Mouse (Mus musculus) mature B cell (primary cell): ENCODE data around the gene Arhgap15.

Experiments used
- in situ Hi-C: fragments of 300-500 bp; cut with MboI; formaldehyde crosslinking; loops from 2 replicates; pipeline ENCODE4 v1.14.3; 2019

The Arhgap15 gene

GRCm38 (mm10) chr2:44304261-44304970, 555.8 kb downstream of the Arhgap15 start:
- in situ Hi-C loops, result no loop called here

- in situ Hi-C loops, result no loop called here
Observed at GRCm38 (mm10) chr2:44304971-44305808, 556.6 kb downstream of the Arhgap15 start.

- in situ Hi-C loops, result no loop called here
Observed at GRCm38 (mm10) chr2:44306137-44306536, 557.5 kb downstream of the Arhgap15 start.

GRCm38 (mm10) chr2:44309124-44309523, 560.5 kb downstream of the Arhgap15 start:
- in situ Hi-C loops, result no loop called here

GRCm38 (mm10) chr2:44309556-44309955, 560.9 kb downstream of the Arhgap15 start:
- in situ Hi-C loops, result no loop called here

GRCm38 (mm10) chr2:44310095-44310748, 561.6 kb downstream of the Arhgap15 start:
- in situ Hi-C loops, result no loop called here

- in situ Hi-C loops, result no loop called here
Observed at GRCm38 (mm10) chr2:44311216-44311615, 562.6 kb downstream of the Arhgap15 start.

GRCm38 (mm10) chr2:44313573-44313972, 564.9 kb downstream of the Arhgap15 start:
- in situ Hi-C loops, result no loop called here

- in situ Hi-C loops, result no loop called here
Observed at GRCm38 (mm10) chr2:44318436-44318835, 569.8 kb downstream of the Arhgap15 start.

- in situ Hi-C loops, result no loop called here
Observed at GRCm38 (mm10) chr2:44319479-44319878, 570.9 kb downstream of the Arhgap15 start.

GRCm38 (mm10) chr2:44323813-44324212, 575.2 kb downstream of the Arhgap15 start:
- in situ Hi-C loops, result no loop called here

- in situ Hi-C loops, result no loop called here
Observed at GRCm38 (mm10) chr2:44333295-44333694, 584.7 kb downstream of the Arhgap15 start.

- in situ Hi-C loops, result no loop called here
Observed at GRCm38 (mm10) chr2:44334006-44334405, 585.4 kb downstream of the Arhgap15 start.

GRCm38 (mm10) chr2:44334517-44334916, 585.9 kb downstream of the Arhgap15 start:
- in situ Hi-C loops, result no loop called here

GRCm38 (mm10) chr2:44336720-44337354, 588.2 kb downstream of the Arhgap15 start:
- in situ Hi-C loops, result no loop called here

- in situ Hi-C loops, result no loop called here
Observed at GRCm38 (mm10) chr2:44338467-44338866, 589.8 kb downstream of the Arhgap15 start.

GRCm38 (mm10) chr2:44341091-44341571, 592.5 kb downstream of the Arhgap15 start:
- in situ Hi-C loops, result no loop called here

GRCm38 (mm10) chr2:44344861-44345260, 596.2 kb downstream of the Arhgap15 start:
- in situ Hi-C loops, result no loop called here

- in situ Hi-C loops, result no loop called here
Observed at GRCm38 (mm10) chr2:44345325-44345945, 596.8 kb downstream of the Arhgap15 start.

GRCm38 (mm10) chr2:44346184-44346583, 597.6 kb downstream of the Arhgap15 start:
- in situ Hi-C loops, result no loop called here

GRCm38 (mm10) chr2:44347781-44348180, 599.2 kb downstream of the Arhgap15 start:
- in situ Hi-C loops, result no loop called here
